Mouse (Mus musculus): Measurements from ENCODE around the gene Tecpr1.

The Tecpr1 gene

DNA sequence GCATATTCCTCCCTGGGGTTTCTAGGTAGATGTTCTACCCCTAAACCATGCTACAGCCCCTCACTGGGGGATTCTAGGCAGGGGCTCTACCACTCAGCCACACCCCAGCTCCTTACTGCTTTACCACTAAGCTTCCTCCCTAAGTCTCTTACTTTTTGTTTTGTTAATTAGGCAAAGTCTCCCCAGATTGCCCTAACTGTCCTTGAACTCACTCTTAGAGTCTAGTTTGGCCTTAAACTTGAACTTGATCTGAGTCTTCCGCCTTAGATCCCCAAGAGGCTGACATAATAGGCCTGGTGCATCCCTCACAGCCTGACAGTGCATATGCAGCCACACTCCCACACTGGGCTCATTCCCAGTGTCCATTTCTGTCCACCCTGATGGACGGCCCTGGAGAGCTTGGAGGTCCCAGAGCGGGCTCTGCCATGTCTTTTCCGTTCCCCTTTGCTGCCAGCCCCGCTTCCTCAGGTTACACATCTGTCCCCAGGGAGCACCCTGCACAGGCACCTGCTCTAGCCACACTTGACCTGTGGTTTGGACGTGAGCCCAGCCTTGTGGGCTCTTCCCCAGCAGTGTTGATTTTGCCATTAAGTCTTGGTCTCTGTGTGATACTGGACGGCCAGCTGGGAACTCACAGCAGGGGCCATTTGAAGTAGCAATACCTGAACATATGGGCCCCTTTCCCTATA is 39.6 kb downstream of the Tecpr1 start:
- in situ Hi-C loops (cut with MboI; ENCODE audit: unreplicated experiment in 2 of 2), result loop anchor here in 1 of 2 experiments (25.0 kb wide), 1 partner anchor 1271 kb away; the partner anchor contains the start of gene Actb

DNA sequence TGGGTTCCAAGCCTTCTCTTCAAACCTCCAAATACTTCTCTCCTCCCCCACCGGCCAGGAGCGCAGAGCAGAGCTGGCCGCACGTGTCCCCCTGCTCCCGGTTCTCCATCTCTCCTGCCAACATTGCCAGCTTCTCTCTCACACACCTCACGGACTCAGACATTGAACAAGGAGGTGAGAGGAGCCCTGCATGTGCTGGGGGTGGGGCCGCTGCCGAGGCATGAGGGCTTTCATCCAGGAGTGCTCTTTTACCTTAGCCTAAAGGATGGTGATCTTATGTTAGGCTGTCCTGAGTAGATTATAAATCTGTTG is 40.2 kb downstream of the Tecpr1 start:
- in situ Hi-C loops (cut with MboI; ENCODE audit: unreplicated experiment in 2 of 2), result loop anchor here in 1 of 2 experiments (25.0 kb wide), 1 partner anchor 1271 kb away; the partner anchor contains the start of gene Actb

DNA sequence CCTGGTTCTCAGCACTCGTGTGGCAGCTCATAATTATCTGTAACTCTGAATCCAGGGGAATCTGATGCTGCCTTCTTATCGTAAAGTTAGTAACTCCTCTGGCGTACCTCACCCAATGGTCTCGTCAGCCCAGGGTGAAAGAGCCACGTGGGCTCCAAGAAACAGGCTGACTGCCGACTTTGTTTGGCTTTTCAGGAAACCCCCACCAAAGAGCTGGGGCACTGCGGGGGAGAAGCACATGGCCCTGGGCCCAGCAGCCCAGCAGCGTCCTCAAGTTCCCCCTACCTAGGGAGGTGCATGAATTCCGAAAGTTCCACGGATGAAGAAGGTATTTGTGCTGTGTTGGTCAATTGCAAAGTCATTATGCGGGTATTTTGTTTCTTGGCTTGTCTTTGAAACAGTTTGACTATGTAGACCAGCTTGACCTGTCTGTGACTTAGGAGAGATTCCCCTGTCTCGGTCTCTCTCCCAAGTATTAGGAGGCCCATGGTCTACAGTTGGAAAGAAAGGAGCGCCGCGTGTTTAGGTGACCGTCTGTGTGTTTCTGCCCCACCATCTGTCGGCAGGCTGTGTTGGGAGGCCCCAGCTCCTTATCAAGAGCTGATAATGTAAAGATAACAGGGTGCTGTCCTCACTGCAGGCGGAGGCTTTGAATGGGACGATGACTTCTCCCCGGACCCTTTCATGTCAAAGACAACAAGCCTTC is 40.7 kb downstream of the Tecpr1 start:
- in situ Hi-C loops (cut with MboI; ENCODE audit: unreplicated experiment in 2 of 2), result loop anchor here in 1 of 2 experiments (25.0 kb wide), 1 partner anchor 1270 kb away; the partner anchor contains the start of gene Actb

GRCm38 (mm10) chr5:144181249-144181648 is 42.2 kb downstream of the Tecpr1 start:
- in situ Hi-C loops (cut with MboI; ENCODE audit: unreplicated experiment in 2 of 2), result loop anchor here in 1 of 2 experiments (25.0 kb wide), 1 partner anchor 1269 kb away; the partner anchor contains the start of gene Actb

GRCm38 (mm10) chr5:144178216-144178615 is 45.2 kb downstream of the Tecpr1 start:
- in situ Hi-C loops (cut with MboI; ENCODE audit: unreplicated experiment in 2 of 2), result loop anchor here in 1 of 2 experiments (25.0 kb wide), 1 partner anchor 1266 kb away; the partner anchor contains the start of gene Actb

DNA sequence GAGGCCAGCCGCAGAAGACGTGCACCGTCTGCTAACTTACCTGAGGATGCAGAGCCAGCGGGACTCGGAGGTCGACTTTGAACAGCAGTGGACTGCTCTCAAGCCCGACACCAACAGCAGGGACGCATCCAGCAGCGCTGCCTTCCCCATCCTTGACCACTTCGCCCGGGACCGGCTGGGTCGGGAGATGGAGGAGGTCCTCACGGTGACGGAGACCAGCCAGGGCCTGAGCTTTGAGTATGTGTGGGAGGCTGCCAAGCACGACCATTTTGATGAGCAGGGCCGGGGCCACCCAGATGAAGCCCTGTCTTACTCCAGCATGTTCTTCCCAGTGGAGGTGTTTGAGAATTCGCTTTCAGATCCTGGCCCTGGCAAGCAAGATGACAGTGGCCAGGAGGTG is 49.8 kb downstream of the Tecpr1 start:
- in situ Hi-C loops (cut with MboI; ENCODE audit: unreplicated experiment in 2 of 2), result no loop called here

DNA sequence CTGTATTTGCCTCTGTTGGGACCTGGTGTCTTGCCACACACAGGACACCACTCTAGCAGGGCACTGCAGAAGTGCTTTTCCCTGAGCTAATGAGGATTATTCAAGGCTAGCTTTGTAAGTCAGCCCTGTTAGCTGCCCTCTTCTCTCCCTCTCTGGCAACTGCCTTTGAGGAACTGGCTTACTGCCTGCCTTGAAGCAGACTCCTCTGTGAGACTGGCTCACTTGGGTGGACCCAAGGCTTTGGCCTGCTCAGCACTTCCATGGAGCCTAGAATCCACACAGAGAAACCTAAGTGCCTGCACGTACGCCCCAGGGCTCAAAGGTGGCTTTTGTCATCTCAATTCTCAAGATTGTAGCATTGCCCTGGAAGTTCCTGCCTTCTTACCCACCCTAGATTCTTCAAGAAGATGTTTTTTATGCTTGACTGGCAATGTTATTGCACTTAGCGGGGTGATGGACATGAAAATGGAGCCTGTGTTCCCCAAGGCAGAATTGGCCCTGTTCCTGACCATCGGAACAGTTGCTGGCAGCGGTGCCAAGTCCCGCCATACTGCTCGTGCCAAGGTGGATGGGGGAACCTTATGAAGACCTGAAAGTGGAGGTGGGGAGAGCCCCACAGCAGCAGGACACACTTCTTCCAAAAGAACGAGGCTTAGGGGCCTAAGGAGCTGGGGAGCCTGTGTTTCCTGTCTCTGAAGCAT is 54.0 kb downstream of the Tecpr1 start:
- in situ Hi-C loops (cut with MboI; ENCODE audit: unreplicated experiment in 2 of 2), result no loop called here

GRCm38 (mm10) chr5:144165756-144166155 is 57.7 kb downstream of the Tecpr1 start:
- in situ Hi-C loops (cut with MboI; ENCODE audit: unreplicated experiment in 2 of 2), result no loop called here

GRCm38 (mm10) chr5:144162813-144163517 is 60.5 kb downstream of the Tecpr1 start:
- in situ Hi-C loops (cut with MboI; ENCODE audit: unreplicated experiment in 2 of 2), result no loop called here

DNA sequence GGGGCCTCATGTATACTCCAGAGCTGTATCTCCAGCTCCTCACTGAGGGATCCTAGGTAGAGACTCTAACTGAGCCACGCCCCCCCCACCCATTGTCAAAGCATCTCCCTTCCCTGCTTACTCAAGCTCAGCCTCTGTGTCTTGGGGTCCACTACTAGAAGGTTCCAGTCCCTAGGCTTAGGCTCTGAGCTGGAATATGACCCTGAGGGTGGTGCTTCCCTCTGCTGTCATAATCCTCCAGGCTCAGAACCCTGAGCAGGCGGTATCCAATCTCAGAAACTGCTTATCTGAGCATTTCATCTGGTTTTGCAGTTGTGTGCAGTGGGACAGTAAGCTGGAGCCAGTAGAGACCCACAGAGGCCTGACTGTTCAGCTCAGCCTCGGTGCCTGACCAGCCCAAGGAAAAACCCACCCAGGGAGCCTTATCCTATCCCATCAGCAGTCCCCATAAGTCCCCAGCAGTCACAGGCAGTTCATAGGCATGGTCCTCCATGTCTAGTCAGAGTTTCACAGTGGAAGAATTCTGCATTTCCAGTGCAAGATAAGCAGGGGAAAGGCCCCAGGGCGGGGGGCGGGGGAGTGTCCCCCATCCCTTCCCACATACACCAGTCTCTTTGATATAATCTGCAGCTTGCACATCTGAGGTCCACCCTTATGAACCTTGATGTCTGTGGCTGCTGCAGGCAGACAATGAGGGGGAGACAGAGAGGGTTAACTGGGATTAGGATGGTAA is 61.2 kb downstream of the Tecpr1 start:
- in situ Hi-C loops (cut with MboI; ENCODE audit: unreplicated experiment in 2 of 2), result no loop called here

- in situ Hi-C loops (cut with MboI; ENCODE audit: unreplicated experiment in 2 of 2), result loop anchor here (5.0 to 10.0 kb wide), 5 partner anchors 43 to 576 kb away; no protein-coding TSS in a partner anchor
Observed at GRCm38 (mm10) chr5:144159137-144159536, 64.3 kb downstream of the Tecpr1 start.

GRCm38 (mm10) chr5:144158604-144159003 is 64.8 kb downstream of the Tecpr1 start:
- in situ Hi-C loops (cut with MboI; ENCODE audit: unreplicated experiment in 2 of 2), result loop anchor here (5.0 to 10.0 kb wide), 5 partner anchors 44 to 576 kb away; no protein-coding TSS in a partner anchor

- in situ Hi-C loops (cut with MboI; ENCODE audit: unreplicated experiment in 2 of 2), result loop anchor here in 1 of 2 experiments (10.0 kb wide), 1 partner anchor 580 kb away; no protein-coding TSS in a partner anchor
Observed at GRCm38 (mm10) chr5:144154528-144154927, 68.9 kb downstream of the Tecpr1 start.

DNA sequence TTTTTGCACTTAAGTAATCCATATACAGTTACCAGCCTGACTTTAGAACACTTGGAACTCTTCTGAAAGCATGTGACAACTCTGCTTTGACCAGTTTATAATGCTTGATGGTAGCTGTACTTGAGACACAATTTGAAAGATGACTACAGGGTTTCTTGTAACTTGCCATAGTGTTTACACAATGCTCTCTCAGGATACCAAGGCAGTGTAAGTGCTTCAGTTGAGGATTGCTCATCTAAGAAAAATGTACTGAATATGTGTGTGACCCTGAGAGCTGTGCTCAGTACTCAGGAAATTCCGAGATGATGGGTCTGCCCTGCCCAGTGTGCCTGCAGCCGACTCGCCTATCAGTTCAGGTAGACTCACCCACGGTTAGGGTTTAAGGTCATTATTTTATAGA is 72.1 kb downstream of the Tecpr1 start:
- in situ Hi-C loops (cut with MboI; ENCODE audit: unreplicated experiment in 2 of 2), result loop anchor here in 1 of 2 experiments (10.0 kb wide), 1 partner anchor 584 kb away; no protein-coding TSS in a partner anchor

GRCm38 (mm10) chr5:144149530-144149929 is 73.9 kb downstream of the Tecpr1 start:
- in situ Hi-C loops (cut with MboI; ENCODE audit: unreplicated experiment in 2 of 2), result no loop called here

- in situ Hi-C loops (cut with MboI; ENCODE audit: unreplicated experiment in 2 of 2), result no loop called here
Observed at GRCm38 (mm10) chr5:144146898-144147297, 76.5 kb downstream of the Tecpr1 start.
